Mouse (Mus musculus) cerebellum, adult 2 months (tissue): Measurements from ENCODE around the gene Uqcc1. TPM values are rescaled to one million over a fixed set of nuclear protein-coding genes. Genes with fewer than 3 reads are reported as not detected.

Source experiments
- DNase-seq, 2 experiments: peaks; one replicate each; pipeline ENCODE4 v3.0.0; 2021
- H3K27ac ChIP-seq: fragments of 200-500 bp; 2 replicates; pipeline ENCODE4 v1.5.1; 2012; ENCODE audit warnings: low read length, control low read depth, inconsistent platforms; ENCODE audit not compliant: insufficient read depth
- H3K27me3 ChIP-seq: fragments of 200-500 bp; 2 replicates; pipeline ENCODE4 v1.6.1; 2012; ENCODE audit warnings: inconsistent platforms, mild to moderate bottlenecking, low read length, moderate library complexity; ENCODE audit not compliant: control insufficient read depth, insufficient read depth
- H3K4me1 ChIP-seq: fragments of 200-500 bp; 2 replicates; pipeline ENCODE4 v1.6.1; 2011; ENCODE audit warnings: low read length; ENCODE audit not compliant: control insufficient read depth, insufficient read depth
- H3K4me3 ChIP-seq: fragments of 200-500 bp; replicated peaks from 2 replicates; pipeline ENCODE3; 2011; ENCODE audit warnings: mild to moderate bottlenecking, low read depth, low read length, control low read depth; ENCODE audit not compliant: insufficient read depth
- CTCF ChIP-seq: fragments of 200-500 bp; IDR thresholded peaks from 2 replicates; pipeline ENCODE4 v1.5.1; 2011; ENCODE audit warnings: low read depth, mild to moderate bottlenecking, control low read depth, low read length, moderate library complexity, borderline replicate concordance; ENCODE audit not compliant: insufficient read depth
- POLR2A ChIP-seq: fragments of 200-500 bp; IDR thresholded peaks from 2 replicates; pipeline ENCODE4 v1.6.1; 2011; ENCODE audit warnings: low read length, control low read depth, borderline replicate concordance; ENCODE audit not compliant: insufficient read depth
- WGBS: fragments of 180-500 bp; shearing (Covaris S2); methylation state at CpG from one replicate; pipeline ENCODE4 v1.1.7; 2018; 5-methylcytosine and 5-hydroxymethylcytosine counted together
- polyA plus RNA-seq: library from polyadenylated mRNA; depleted of rRNA; stranded (reverse); fragments of >200 nt; gene quantifications from 2 replicates; pipeline ENCODE4 v1.2.3, GENCODE M21; 2012; rRNA removed

The Uqcc1 gene
- 95.8 and 102 TPM in 2 replicates for polyA plus RNA-seq

DNA sequence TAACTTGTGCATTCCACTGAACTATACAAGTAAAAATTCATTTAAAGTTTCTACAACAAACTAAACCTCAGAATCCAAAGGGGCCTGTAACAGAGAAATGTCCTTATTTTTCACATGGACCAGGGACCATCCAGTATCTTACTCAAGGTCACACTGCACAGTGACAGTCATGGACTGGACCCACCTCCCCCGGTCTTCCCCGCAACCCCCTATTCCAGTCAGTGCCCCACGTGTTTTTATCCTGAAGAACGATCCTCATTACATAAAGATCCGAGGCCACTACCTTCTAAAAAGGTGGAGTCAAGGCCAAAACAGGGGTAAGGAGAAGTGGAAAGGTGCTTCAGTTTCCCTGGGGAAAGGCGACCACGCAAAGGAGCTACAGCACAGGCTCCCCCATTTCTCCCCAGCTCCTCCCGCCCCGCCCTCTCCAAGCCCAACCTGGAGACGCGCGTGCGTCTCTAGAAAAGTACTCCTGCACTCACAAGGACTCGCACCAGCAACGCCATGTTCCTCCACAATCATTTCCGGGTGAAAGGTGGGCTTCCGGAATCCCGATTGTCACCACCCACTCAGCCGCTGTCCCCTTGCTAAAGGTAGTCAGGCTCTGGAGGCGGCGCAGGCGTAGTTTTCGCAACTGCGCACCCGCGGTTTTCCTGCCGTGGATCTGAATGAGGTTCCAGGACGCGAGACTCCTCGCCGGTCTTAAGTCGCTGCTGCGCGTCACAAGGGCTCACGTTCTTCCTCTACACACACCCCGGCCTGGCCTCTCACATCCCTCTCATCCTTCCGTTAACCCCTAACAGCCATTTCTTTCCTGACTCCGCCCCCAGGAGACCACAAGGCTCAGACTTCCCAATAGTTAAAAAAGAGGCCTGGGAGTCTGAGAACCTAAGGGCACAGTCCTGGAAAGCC is at the start of gene Uqcc1:
Gene Uqcc1 (minus strand): TSS at position 780 of the 912 bp plus-strand sequence.
- Histone ChIP-seq H3K27ac (peak within 1 kb of the TSS; percentile 71), H3K4me3 (peak within 1 kb of the TSS; percentile 93), H3K27me3 (no peaks in the 10 kb centered on the region), H3K4me1 (peaks cover 3% of the 10 kb centered on the region; the same call in 1 of the 2 replicates)
- TF ChIP-seq POLR2A (peak; percentile 73; the same call in 1 of the 2 replicates), CTCF (no peak)
- WGBS = under 1% methylated on average over 38 of the region's 38 CpGs
- peak; percentile 92 to 94 for DNase-seq

DNA sequence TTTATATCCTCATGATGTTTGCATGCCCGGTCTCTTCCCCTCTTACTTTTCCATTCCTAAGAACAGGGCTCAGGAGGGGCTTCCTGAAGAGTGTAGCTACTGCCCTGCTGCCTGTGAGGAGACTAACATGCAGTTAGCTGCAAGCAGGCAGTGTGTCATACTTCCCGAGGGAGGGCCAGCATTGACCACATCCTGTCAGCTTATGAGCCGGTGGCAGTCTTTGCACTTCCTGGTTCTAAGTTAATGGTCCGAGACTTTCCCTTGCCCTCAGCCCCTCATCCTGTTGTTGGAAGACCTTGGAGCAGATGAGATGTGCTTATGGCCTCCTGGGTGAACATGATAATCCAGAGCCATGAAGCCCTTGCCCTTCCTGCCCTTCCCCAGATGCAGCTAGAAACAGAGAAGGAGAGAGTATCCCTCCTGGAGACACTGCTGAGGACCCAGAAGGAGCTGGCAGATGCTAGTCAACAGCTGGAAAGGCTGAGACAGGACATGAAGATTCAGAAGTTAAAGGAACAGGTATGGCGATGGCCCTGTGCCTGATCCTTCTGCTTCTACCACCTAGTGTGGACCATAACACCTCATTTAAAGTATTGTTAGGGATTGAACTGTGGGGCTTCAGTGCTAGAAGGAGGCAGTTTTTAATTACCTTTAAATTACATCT is 49.4 kb upstream of the Uqcc1 start:
- Histone ChIP-seq H3K27me3 (no peaks in the 10 kb centered on the region), H3K4me3 (no peak overlapping the region), H3K27ac (no peak overlapping the region), H3K4me1 (no peaks in the 10 kb centered on the region)
- 88% methylated on average over 5 of the region's 5 CpGs for WGBS
- TF ChIP-seq CTCF = no peak
- DNase-seq = no peak

DNA sequence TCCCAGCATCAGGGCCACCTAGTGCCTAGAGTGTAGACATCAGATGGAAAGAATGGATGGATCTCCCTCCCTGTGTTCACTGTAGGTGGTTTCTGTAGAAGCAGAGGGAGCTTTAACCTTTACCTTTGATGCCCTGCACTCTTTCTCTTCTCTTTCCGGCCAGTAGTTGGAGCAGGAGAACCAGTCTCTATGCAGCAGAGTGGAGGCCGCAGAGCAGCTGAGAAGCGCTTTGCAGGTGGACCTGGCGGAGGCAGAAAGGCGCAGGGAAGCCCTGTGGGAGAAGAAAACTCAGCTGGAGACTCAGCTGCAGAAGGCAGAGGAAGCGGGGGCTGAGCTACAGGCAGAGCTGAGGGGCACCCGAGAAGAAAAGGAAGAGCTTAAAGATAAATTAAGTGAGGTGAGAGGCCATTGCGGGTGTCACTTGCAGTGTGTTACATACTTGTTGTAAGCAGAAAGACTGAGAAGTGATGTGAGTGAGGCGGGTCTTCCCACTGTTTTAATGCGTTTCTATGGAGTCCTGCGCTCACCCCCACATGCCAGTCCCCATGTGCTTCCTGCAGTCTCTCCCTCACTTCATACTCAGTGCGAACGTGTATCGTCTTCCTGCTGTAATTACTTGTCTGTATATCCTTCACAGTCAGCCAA is 44.1 kb upstream of the Uqcc1 start:
- no peak for DNase-seq
- H3K27ac ChIP-seq = no peak overlapping the region
- no peak for TF ChIP-seq POLR2A
- peak; percentile 16; the same call in 1 of the 2 replicates for TF ChIP-seq CTCF
- no peaks in the 10 kb centered on the region for H3K27me3 ChIP-seq
- 75% methylated on average over 14 of the region's 14 CpGs for WGBS
- H3K4me3 ChIP-seq = no peak overlapping the region
- no peaks in the 10 kb centered on the region for H3K4me1 ChIP-seq

DNA sequence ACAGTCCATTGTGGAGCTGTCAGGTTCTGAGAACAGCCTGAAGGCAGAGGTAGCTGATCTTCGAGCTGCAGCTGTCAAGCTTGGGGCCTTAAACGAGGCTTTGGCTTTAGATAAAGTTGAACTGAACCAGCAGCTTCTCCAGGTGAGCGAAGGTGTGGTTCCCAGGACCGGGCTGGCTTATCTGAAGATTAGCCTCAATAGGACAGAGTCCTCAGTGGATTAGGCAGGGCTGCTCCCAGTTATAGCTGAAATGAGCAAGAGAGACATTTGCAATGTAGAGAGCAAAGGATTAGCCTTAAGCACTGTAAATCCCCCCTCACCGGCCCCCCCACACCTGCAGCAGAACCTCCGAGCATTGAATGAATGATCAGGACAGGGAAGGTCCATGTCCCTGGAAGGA is 43.2 kb upstream of the Uqcc1 start:
- Histone ChIP-seq H3K27me3 (no peaks in the 10 kb centered on the region), H3K27ac (no peak overlapping the region), H3K4me3 (no peak overlapping the region), H3K4me1 (no peaks in the 10 kb centered on the region)
- WGBS = 91% methylated on average over 6 of the region's 6 CpGs
- TF ChIP-seq CTCF (no peak), POLR2A (no peak)
- no peak for DNase-seq

DNA sequence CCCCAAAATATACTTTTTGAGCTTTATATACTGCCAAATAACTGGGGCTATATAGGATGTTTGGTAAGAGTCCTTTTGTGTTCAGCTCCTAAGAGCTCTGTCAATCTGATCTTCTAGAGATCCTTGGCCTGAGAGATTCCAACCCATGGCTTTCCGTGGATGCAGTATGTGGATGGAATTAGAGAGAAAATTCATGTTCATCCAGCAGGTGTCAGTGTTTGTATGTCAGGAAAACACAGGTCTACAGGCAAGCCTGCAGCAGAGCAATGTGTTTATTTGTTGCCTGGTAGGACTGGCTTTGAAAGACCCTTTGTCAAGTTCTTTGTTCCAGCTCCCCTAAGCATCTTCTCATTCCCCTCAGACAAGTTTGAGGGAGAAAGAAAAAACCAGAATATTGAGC is 32.9 kb upstream of the Uqcc1 start:
- Histone ChIP-seq H3K27me3 (no peaks in the 10 kb centered on the region), H3K4me1 (no peaks in the 10 kb centered on the region; the same call in 1 of the 2 replicates), H3K4me3 (no peak overlapping the region), H3K27ac (no peak overlapping the region)
- TF ChIP-seq CTCF = peak; percentile 31; the same call in 1 of the 2 replicates
- TF ChIP-seq POLR2A = no peak
- peak in 1 of 2 experiments; percentile 58 for DNase-seq
- WGBS = 13% methylated on average over 1 of the region's 1 CpGs

DNA sequence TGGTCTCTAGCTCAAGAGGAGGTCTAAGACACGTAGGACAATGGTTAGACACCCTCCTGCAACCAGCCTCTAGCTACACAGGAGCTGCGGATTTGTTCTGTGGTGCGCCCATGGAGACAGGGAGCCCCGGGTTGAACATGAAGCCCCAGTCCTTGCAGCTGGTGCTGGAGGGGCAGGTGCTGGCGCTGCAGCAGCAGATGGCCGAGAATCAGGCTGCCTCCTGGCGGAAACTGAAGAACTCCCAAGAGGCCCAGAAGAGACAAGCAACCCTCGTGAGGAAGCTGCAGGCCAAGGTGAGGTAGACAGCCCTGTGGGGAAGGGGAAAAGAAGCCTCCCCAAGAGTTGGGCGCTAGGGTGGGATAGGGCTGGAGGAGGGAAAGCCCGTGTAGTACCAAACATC is 31.8 kb upstream of the Uqcc1 start:
- Histone ChIP-seq H3K4me1 (no peaks in the 10 kb centered on the region; the same call in none of the 2 replicates), H3K4me3 (no peak overlapping the region), H3K27ac (no peak overlapping the region), H3K27me3 (no peaks in the 10 kb centered on the region)
- no peak for TF ChIP-seq CTCF
- TF ChIP-seq POLR2A = no peak
- WGBS = 44% methylated on average over 10 of the region's 10 CpGs
- no peak for DNase-seq

DNA sequence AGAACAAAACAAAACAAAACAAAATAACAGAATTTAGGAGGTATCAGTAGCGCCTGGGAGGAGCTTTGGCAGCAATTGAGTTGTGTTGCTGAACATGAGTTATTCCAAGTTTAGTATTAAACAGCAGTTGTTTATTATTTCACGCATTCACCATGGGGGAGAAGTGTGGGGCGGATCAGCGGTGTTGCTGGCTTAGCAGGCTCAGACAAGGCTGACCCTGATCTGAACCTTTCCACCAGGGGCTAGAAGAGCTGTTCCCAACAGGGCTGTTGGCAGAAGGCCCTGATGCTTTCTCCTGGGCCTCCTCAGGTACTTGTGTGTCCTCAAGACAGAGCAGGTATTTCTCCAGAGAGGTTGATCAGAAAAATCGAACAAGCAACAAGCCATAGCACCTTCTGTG is 29.9 kb upstream of the Uqcc1 start:
- no peak overlapping the region for H3K27ac ChIP-seq
- H3K4me1 ChIP-seq = no peaks in the 10 kb centered on the region; the same call in none of the 2 replicates
- 78% methylated on average over 5 of the region's 5 CpGs for WGBS
- DNase-seq = no peak
- no peak for TF ChIP-seq CTCF
- TF ChIP-seq POLR2A = no peak
- no peaks in the 10 kb centered on the region for H3K27me3 ChIP-seq
- H3K4me3 ChIP-seq = no peak overlapping the region
